Mouse (Mus musculus): ENCODE results near the gene Olfr678. TPM values are rescaled to one million over a fixed set of nuclear protein-coding genes. Genes with fewer than 3 reads are reported as not detected.
"Not testable (repeated sequence)": the region's sequence is repeated elsewhere in the genome, so short reads cannot be mapped to it uniquely, and the experiment has no call there.

Olfr678 gene
- not detected in 2 replicates for polyA plus RNA-seq (2016; fragmentation: Nextera tagmentation; extraction: Ambion mirVana)

GRCm38 (mm10) chr7:105064175-105064574 is at the start of gene Olfr678:
TSS of gene Olfr678 (plus strand) at chr7:105064475.
- no peaks in the 10 kb centered on the region for H3K9me3 ChIP-seq (replicated peaks)
- no peak within 1 kb of the TSS for H3K27ac ChIP-seq
- H3K4me2 ChIP-seq: no peak within 1 kb of the TSS
- H3K4me3 ChIP-seq: no peak within 1 kb of the TSS
- no peaks in the 10 kb centered on the region for H3K4me1 ChIP-seq
- 53% methylated on average over 1 of the region's 1 CpGs for WGBS (ENCODE audit: insufficient replicate concordance)
- no peaks in the 10 kb centered on the region for H3K27me3 ChIP-seq (replicated peaks)
- H3K36me3 ChIP-seq: no peaks in the 10 kb centered on the region
- H3K9ac ChIP-seq: no peak within 1 kb of the TSS
- ATAC-seq: no peak

GRCm38 (mm10) chr7:105022530-105022929 is 41.7 kb upstream of the Olfr678 start:
- WGBS (ENCODE audit: insufficient replicate concordance): 41% methylated on average over 1 of the region's 1 CpGs
- no peak overlapping the region for H3K4me2 ChIP-seq
- H3K27ac ChIP-seq: no peak overlapping the region
- H3K9me3 ChIP-seq (replicated peaks): no peaks in the 10 kb centered on the region
- H3K4me3 ChIP-seq: no peak overlapping the region
- no peak overlapping the region for H3K9ac ChIP-seq
- no peak for ATAC-seq
- no peaks in the 10 kb centered on the region for H3K27me3 ChIP-seq (replicated peaks)
- H3K4me1 ChIP-seq: no peaks in the 10 kb centered on the region
- no peaks in the 10 kb centered on the region for H3K36me3 ChIP-seq

DNA sequence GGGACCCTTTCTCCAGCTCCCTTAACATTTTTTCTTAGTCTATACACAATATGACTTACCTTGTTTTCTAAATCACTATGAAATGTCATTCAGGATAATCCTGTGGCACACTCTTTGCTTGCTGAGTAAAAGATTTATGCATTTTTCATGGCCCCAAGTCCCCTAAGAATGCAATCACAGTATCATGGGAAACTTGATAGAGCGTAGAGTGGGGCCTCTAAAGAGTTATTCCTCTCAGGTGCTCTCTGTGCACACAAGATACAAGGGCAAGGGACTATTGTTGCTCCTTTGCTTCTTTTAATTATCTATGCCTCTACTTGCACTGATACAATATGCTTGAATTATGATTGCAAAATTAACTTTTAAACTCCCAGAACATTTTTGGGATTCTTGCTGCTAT is 35.9 kb upstream of the Olfr678 start, which contains the start of gene Olfr675:
Gene Olfr675, minus strand, starts transcription at position 101 of the 400 bp plus-strand sequence.
- Histone ChIP-seq H3K9ac (no peak within 1 kb of the TSS), H3K27ac (no peak within 1 kb of the TSS), H3K4me1 (no peaks in the 10 kb centered on the region), H3K36me3 (no peaks in the 10 kb centered on the region), H3K4me2 (no peak within 1 kb of the TSS), H3K9me3 (replicated peaks) (no peaks in the 10 kb centered on the region), H3K27me3 (replicated peaks) (no peaks in the 10 kb centered on the region), H3K4me3 (no peak within 1 kb of the TSS)
- no peak for ATAC-seq
- WGBS (ENCODE audit: insufficient replicate concordance): 56% methylated on average over 1 of the region's 1 CpGs

DNA sequence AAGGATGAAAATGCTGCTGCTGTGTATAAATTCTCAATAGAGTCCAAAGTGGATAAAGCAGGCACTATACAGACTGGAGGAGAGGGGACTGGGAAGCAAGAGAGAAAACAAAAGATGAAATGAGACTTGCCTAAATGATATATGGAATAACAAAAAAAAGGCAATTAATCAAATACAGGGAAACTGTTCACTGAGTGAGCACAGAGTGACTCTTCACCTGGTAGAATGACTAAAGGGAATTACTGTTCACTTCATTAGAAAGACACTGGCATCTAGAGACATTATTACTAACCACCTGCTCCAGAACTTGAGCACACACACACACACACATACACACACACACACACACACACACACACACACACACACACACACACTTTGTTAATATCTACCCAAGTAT is 31.9 kb upstream of the Olfr678 start, which contains the start of gene Olfr676:
Gene Olfr676, plus strand, starts transcription at position 301 of the 400 bp plus-strand sequence.
- Histone ChIP-seq H3K4me1 (no peaks in the 10 kb centered on the region), H3K9me3 (replicated peaks) (no peaks in the 10 kb centered on the region), H3K27ac (no peak within 1 kb of the TSS), H3K36me3 (no peaks in the 10 kb centered on the region), H3K27me3 (replicated peaks) (no peaks in the 10 kb centered on the region), H3K4me3 (no peak within 1 kb of the TSS), H3K4me2 (no peak within 1 kb of the TSS), H3K9ac (no peak within 1 kb of the TSS)
- no peak for ATAC-seq

DNA sequence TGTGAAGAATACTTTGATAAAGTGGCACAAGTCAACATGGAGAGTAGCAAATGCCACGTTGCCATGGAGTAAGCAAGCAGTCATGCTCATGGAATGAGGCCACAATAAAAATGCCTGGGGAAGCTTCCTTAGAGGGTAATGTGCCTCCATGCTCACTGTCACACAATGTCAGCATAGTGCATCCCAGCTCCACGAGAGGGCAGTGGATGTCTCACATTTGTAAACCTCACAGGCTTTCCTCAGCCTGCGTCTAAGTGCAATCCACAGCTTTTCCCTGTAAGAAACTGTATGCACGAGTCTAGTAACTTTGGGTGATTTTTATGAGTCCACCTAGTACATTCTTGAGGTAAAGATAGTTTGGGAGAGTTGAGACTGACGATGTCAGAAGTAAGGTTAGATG is 30.4 kb upstream of the Olfr678 start:
- not testable (repeated sequence) for H3K4me3 ChIP-seq; H3K27ac ChIP-seq; ATAC-seq; H3K4me2 ChIP-seq; H3K36me3 ChIP-seq; H3K4me1 ChIP-seq; H3K9ac ChIP-seq; H3K27me3 ChIP-seq (replicated peaks); H3K9me3 ChIP-seq (replicated peaks)
- WGBS (ENCODE audit: insufficient replicate concordance): 37% methylated on average over 5 of the region's 5 CpGs

- H3K27me3 ChIP-seq (replicated peaks): no peaks in the 10 kb centered on the region
Observed at GRCm38 (mm10) chr7:105058951-105059350, 5.3 kb upstream of the Olfr678 start.

GRCm38 (mm10) chr7:105080905-105081304 is 16.6 kb downstream of the Olfr678 start, which contains the start of gene Olfr679:
TSS of gene Olfr679 (plus strand) at chr7:105081205.
- Histone ChIP-seq H3K9ac (no peak within 1 kb of the TSS), H3K4me3 (no peak within 1 kb of the TSS), H3K9me3 (replicated peaks) (no peaks in the 10 kb centered on the region), H3K36me3 (no peaks in the 10 kb centered on the region), H3K27me3 (replicated peaks) (no peaks in the 10 kb centered on the region), H3K4me2 (no peak within 1 kb of the TSS), H3K4me1 (no peaks in the 10 kb centered on the region), H3K27ac (no peak within 1 kb of the TSS)
- no peak for ATAC-seq
- 44% methylated on average over 1 of the region's 1 CpGs for WGBS (ENCODE audit: insufficient replicate concordance)

More at GRCm38 (mm10) chr7:105058951-105059350, 5.3 kb upstream of the Olfr678 start:
- Histone ChIP-seq H3K4me2 (no peak overlapping the region), H3K27ac (no peak overlapping the region), H3K4me1 (no peaks in the 10 kb centered on the region), H3K9ac (no peak overlapping the region), H3K9me3 (replicated peaks) (no peaks in the 10 kb centered on the region; the same call in 1 of the 2 replicates), H3K4me3 (no peak overlapping the region), H3K36me3 (no peaks in the 10 kb centered on the region)
- ATAC-seq: no peak

DNA sequence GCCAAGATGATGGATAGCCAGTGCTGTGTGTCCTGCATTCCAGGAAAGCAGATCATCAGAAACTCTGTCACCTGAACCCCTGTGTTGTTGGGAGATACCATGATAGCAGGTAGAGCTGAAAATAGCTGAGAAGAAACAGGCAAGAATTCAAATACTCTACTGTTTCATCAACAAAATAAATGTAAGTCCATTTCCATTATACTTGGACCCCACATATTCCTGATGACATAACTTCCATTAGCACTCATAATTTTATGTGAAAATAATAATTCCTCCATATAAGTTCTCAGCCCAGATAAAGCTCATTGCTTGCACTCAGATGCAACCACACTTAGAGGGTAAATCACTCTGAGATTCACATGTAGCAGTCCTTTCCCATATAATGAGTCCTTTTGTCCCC is 28.4 kb downstream of the Olfr678 start, which contains the start of gene Olfr680-ps1:
Gene Olfr680-ps1, minus strand, starts transcription at position 101 of the 400 bp plus-strand sequence.
- H3K9me3 ChIP-seq (replicated peaks); H3K36me3 ChIP-seq; H3K9ac ChIP-seq; H3K27ac ChIP-seq; H3K4me2 ChIP-seq; H3K4me1 ChIP-seq; H3K4me3 ChIP-seq; H3K27me3 ChIP-seq (replicated peaks); ATAC-seq: not testable (repeated sequence)

DNA sequence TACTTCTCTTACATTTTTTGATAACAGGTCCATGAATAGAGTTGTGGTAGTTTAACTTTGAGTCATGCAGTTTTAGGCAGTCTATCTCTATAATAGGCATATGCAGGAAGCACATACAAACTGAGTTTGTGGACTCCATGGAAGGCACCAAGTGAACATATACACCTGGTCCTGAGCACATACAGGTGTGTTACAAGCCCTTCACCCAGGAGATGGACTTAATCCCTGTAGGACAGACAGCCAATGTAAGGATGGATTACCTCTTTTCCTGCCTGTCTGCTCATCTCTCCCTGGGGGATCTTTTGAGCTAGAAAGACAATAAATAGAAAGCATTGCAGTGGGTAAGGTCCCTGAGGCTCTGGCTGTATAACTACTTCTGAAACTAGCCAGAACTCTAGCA is 52.3 kb downstream of the Olfr678 start, which contains the start of gene Olfr681:
Gene Olfr681, plus strand, starts transcription at position 301 of the 400 bp plus-strand sequence.
- no peak for ATAC-seq
- no peaks in the 10 kb centered on the region for H3K4me1 ChIP-seq
- no peaks in the 10 kb centered on the region for H3K36me3 ChIP-seq

More for the DNA sequence above, 52.3 kb downstream of the Olfr678 start, which contains the start of gene Olfr681:
- no peak within 1 kb of the TSS for H3K9ac ChIP-seq
- no peaks in the 10 kb centered on the region for H3K27me3 ChIP-seq (replicated peaks)
- no peak within 1 kb of the TSS for H3K27ac ChIP-seq
- H3K9me3 ChIP-seq (replicated peaks): no peaks in the 10 kb centered on the region
- H3K4me3 ChIP-seq: no peak within 1 kb of the TSS
- H3K4me2 ChIP-seq: no peak within 1 kb of the TSS

Other genes starting within 250 kb of the Olfr678 start
- not detected in 2 replicates for gene Usp17lb, start 221.9 kb upstream of the Olfr678 start, polyA plus RNA-seq (2016; fragmentation: Nextera tagmentation; extraction: Ambion mirVana)
- gene Usp17la, start 207.5 kb upstream of the Olfr678 start, polyA plus RNA-seq (2016; fragmentation: Nextera tagmentation; extraction: Ambion mirVana): not detected in 2 replicates
- gene Olfr665, start 186.4 kb upstream of the Olfr678 start, polyA plus RNA-seq (2016; fragmentation: Nextera tagmentation; extraction: Ambion mirVana): not detected in 2 replicates
- gene Olfr666, start 168.5 kb upstream of the Olfr678 start, polyA plus RNA-seq (2016; fragmentation: Nextera tagmentation; extraction: Ambion mirVana): not detected in 2 replicates
- not detected in 2 replicates for gene Olfr667, start 143.0 kb upstream of the Olfr678 start, polyA plus RNA-seq (2016; fragmentation: Nextera tagmentation; extraction: Ambion mirVana)
- not detected in 2 replicates for gene Olfr668, start 136.4 kb upstream of the Olfr678 start, polyA plus RNA-seq (2016; fragmentation: Nextera tagmentation; extraction: Ambion mirVana)
- not detected in 2 replicates for gene Olfr669, start 130.2 kb upstream of the Olfr678 start, polyA plus RNA-seq (2016; fragmentation: Nextera tagmentation; extraction: Ambion mirVana)
- gene Olfr670, start 101.9 kb upstream of the Olfr678 start, polyA plus RNA-seq (2016; fragmentation: Nextera tagmentation; extraction: Ambion mirVana): not detected in 2 replicates
- not detected in 2 replicates for gene Olfr671, start 85.3 kb upstream of the Olfr678 start, polyA plus RNA-seq (2016; fragmentation: Nextera tagmentation; extraction: Ambion mirVana)
- gene Olfr672, start 62.4 kb upstream of the Olfr678 start, polyA plus RNA-seq (2016; fragmentation: Nextera tagmentation; extraction: Ambion mirVana): not detected in 2 replicates
- gene Olfr675, start 36.0 kb upstream of the Olfr678 start, polyA plus RNA-seq (2016; fragmentation: Nextera tagmentation; extraction: Ambion mirVana): not detected in 2 replicates
- not detected in 2 replicates for gene Olfr676, start 31.8 kb upstream of the Olfr678 start, polyA plus RNA-seq (2016; fragmentation: Nextera tagmentation; extraction: Ambion mirVana)
- not detected in 2 replicates for gene Olfr677, start 13.1 kb upstream of the Olfr678 start, polyA plus RNA-seq (2016; fragmentation: Nextera tagmentation; extraction: Ambion mirVana)
- not detected in 2 replicates for gene Olfr679, start 16.7 kb downstream of the Olfr678 start, polyA plus RNA-seq (2016; fragmentation: Nextera tagmentation; extraction: Ambion mirVana)
- gene Olfr680-ps1, start 28.3 kb downstream of the Olfr678 start, polyA plus RNA-seq (2016; fragmentation: Nextera tagmentation; extraction: Ambion mirVana): not detected in 2 replicates
- gene Olfr681, start 52.4 kb downstream of the Olfr678 start, polyA plus RNA-seq (2016; fragmentation: Nextera tagmentation; extraction: Ambion mirVana): not detected in 2 replicates
- gene Olfr683, start 82.5 kb downstream of the Olfr678 start, polyA plus RNA-seq (2016; fragmentation: Nextera tagmentation; extraction: Ambion mirVana): not detected in 2 replicates
- gene Olfr684, start 99.2 kb downstream of the Olfr678 start, polyA plus RNA-seq (2016; fragmentation: Nextera tagmentation; extraction: Ambion mirVana): not detected in 2 replicates
- not detected in 2 replicates for gene Olfr685, start 121.5 kb downstream of the Olfr678 start, polyA plus RNA-seq (2016; fragmentation: Nextera tagmentation; extraction: Ambion mirVana)
- not detected in 2 replicates for gene Olfr686, start 143.0 kb downstream of the Olfr678 start, polyA plus RNA-seq (2016; fragmentation: Nextera tagmentation; extraction: Ambion mirVana)
- gene Olfr688, start 223.6 kb downstream of the Olfr678 start, polyA plus RNA-seq (2016; fragmentation: Nextera tagmentation; extraction: Ambion mirVana): not detected in 2 replicates
- gene Olfr689, start 246.7 kb downstream of the Olfr678 start, polyA plus RNA-seq (2016; fragmentation: Nextera tagmentation; extraction: Ambion mirVana): not detected in 2 replicates